21 mouse cellular contexts compared by ENCODE assay signal in the genomic region with DNA sequence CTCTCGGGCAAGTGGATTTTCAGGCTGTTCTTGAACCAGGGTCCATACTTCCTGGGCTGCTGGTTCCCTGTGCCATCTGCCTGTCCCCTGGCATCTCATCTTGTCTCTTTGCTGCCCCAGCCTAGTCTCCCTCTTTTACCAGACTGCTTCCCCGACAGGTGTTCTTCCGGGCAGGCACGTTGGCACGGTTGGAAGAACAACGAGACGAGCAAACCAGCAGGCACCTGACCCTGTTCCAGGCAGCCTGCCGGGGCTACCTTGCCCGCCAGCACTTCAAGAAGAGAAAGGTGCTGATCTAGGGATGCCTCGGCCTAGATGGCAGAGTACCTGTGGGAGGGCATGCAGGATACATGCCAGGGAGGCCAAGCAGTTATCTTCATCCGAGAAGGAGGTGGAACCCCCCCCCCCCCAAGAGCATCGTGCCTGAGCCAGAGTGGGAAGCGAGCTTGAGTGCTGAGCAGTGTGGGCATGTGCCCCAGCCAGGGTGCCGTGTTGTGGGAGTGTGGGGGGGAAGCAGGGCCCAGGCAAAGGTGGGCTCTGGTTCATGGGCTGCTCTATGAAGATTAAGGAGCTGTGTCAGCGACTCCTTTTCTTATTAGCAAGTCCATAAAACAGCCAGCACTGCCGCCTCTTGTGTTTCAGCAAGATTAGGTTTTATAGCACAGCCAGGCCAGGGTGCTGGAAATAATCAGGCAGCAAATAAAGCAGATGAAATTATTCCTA. TPM values are rescaled to one million over a fixed set of nuclear protein-coding genes. Genes with fewer than 3 reads are reported as not detected.
DNase-seq lines count a peak whose midpoint lies in the region; ATAC-seq and TF ChIP-seq lines count a peak whose summit lies in the region.
"Had no signal": no experiment of that assay in that cellular context is flagged by ENCODE, and none has a peak within 500 bp of the region (broad histone marks: within the 10 kb centered on the region; RNA-seq: fewer than 3 reads in every experiment).

No protein-coding gene starts in this region.

- H3K9ac ChIP-seq in forebrain, postnatal 0 days: no peak overlapping the region
- H3K9ac ChIP-seq in limb, embryonic 12.5 days (replicated peaks): 0 out of 2 replicates have a peak overlapping the region, but pooled peaks have one; percentile 24
- 0 out of 2 replicates have a peak overlapping the region, but pooled peaks have one; percentile 7 for H3K9ac ChIP-seq in neural tube, embryonic 14.5 days (replicated peaks; ENCODE audit: low read depth, low read length)
- H3K9ac ChIP-seq: lung, embryonic 15.5 days had no signal

- 93% methylated on average over 16 of the region's 16 CpGs for WGBS in forebrain, embryonic 10.5 days
- WGBS in forebrain, postnatal 0 days: 84% methylated on average over 16 of the region's 16 CpGs
- 60% methylated on average over 16 of the region's 16 CpGs for WGBS in limb, embryonic 12.5 days
- WGBS in limb, embryonic 10.5 days: 74% methylated on average over 16 of the region's 16 CpGs
- 62% methylated on average over 16 of the region's 16 CpGs for WGBS in neural tube, embryonic 14.5 days
- 85% methylated on average over 16 of the region's 16 CpGs for whole genome bisulfite sequencing in lung, adult 2 months

- H3K36me3 ChIP-seq in forebrain, embryonic 10.5 days (replicated peaks): peaks cover 68% of the 10 kb centered on the region
- peaks cover 74% of the 10 kb centered on the region for H3K36me3 ChIP-seq in forebrain, postnatal 0 days (ENCODE audit: insufficient read depth)
- peaks cover 78% of the 10 kb centered on the region for H3K36me3 ChIP-seq in limb, embryonic 12.5 days
- peaks cover 77% of the 10 kb centered on the region for H3K36me3 ChIP-seq in limb, embryonic 10.5 days
- H3K36me3 ChIP-seq in neural tube, embryonic 14.5 days (ENCODE audit: control insufficient read depth, insufficient read depth, low read length): peaks cover 37% of the 10 kb centered on the region

- no peaks in the 10 kb centered on the region for H3K9me3 ChIP-seq in forebrain, embryonic 10.5 days
- H3K9me3 ChIP-seq in forebrain, postnatal 0 days (ENCODE audit: low read length): no peaks in the 10 kb centered on the region
- no peaks in the 10 kb centered on the region for H3K9me3 ChIP-seq in limb, embryonic 12.5 days
- H3K9me3 ChIP-seq in limb, embryonic 10.5 days (replicated peaks): no peaks in the 10 kb centered on the region
- H3K9me3 ChIP-seq in neural tube, embryonic 14.5 days (ENCODE audit: control insufficient read depth, low read length): no peaks in the 10 kb centered on the region
- H3K9me3 ChIP-seq: lung, embryonic 15.5 days had no signal

- 0 out of 2 replicates have a peak overlapping the region, but pooled peaks have one; percentile 18 for H3K27ac ChIP-seq in forebrain, embryonic 10.5 days
- no peak overlapping the region for H3K27ac ChIP-seq in forebrain, postnatal 0 days (ENCODE audit: low read depth, low read length)
- H3K27ac ChIP-seq in limb, embryonic 12.5 days: no peak overlapping the region
- no peak overlapping the region for H3K27ac ChIP-seq in limb, embryonic 10.5 days
- peak overlapping the region; percentile 72 for H3K27ac ChIP-seq in neural tube, embryonic 14.5 days (ENCODE audit: low read depth, low read length)
- H3K27ac ChIP-seq: lung, embryonic 15.5 days; stomach, postnatal 0 days had no signal

- no peak for ATAC-seq in forebrain, postnatal 0 days
- ATAC-seq in limb, embryonic 12.5 days (ENCODE audit: insufficient number of reproducible peaks, insufficient read depth, low FRiP score, low TSS enrichment, low read depth): no peak
- peak; percentile 55 for ATAC-seq in neural tube, embryonic 14.5 days (ENCODE audit: low read depth)
- ATAC-seq: forebrain, embryonic 14.5 days; inflammation-experienced regulatory T-cells, adult 6 months; Patski had no signal

- no peak overlapping the region for H3K4me3 ChIP-seq in forebrain, embryonic 10.5 days
- H3K4me3 ChIP-seq in forebrain, postnatal 0 days (ENCODE audit: low read depth, low read length): no peak overlapping the region
- H3K4me3 ChIP-seq in limb, embryonic 12.5 days (replicated peaks): no peak overlapping the region
- no peak overlapping the region for H3K4me3 ChIP-seq in limb, embryonic 10.5 days
- no peak overlapping the region for H3K4me3 ChIP-seq in neural tube, embryonic 14.5 days (ENCODE audit: low read depth, low read length)
- no peak overlapping the region for H3K4me3 ChIP-seq in lung, adult 2 months (replicated peaks; ENCODE audit: extremely low read depth, low read depth, low read length)
- H3K4me3 ChIP-seq: lung, embryonic 15.5 days had no signal

- TF ChIP-seq CTCF in forebrain, postnatal 0 days (IDR thresholded peaks at IDR 0.05; ENCODE audit: low read depth): no peak
- TF ChIP-seq CTCF in lung, adult 2 months (IDR thresholded peaks at IDR 0.05; ENCODE audit: insufficient read depth, low read length): no peak

- peaks cover 43% of the 10 kb centered on the region for H3K27me3 ChIP-seq in forebrain, embryonic 10.5 days (ENCODE audit: poor library complexity, severe bottlenecking)
- H3K27me3 ChIP-seq in forebrain, postnatal 0 days (ENCODE audit: insufficient read depth, low read length): no peaks in the 10 kb centered on the region
- H3K27me3 ChIP-seq in limb, embryonic 12.5 days: peaks cover 32% of the 10 kb centered on the region
- peaks cover 94% of the 10 kb centered on the region for H3K27me3 ChIP-seq in limb, embryonic 10.5 days (ENCODE audit: low read depth, poor library complexity, severe bottlenecking)
- H3K27me3 ChIP-seq in neural tube, embryonic 14.5 days (ENCODE audit: control insufficient read depth, insufficient read depth, low read length): no peaks in the 10 kb centered on the region
- H3K27me3 ChIP-seq: lung, embryonic 15.5 days; Patski had no signal

- intact Hi-C loops in left cerebral cortex, postnatal 14 days (cut with DNase I): no loop called here

- no peak for TF ChIP-seq POLR2A in lung, adult 2 months (IDR thresholded peaks at IDR 0.05; ENCODE audit: borderline replicate concordance, extremely low read depth, low read depth, low read length)

- H3K4me1 ChIP-seq in forebrain, embryonic 10.5 days: peaks cover 36% of the 10 kb centered on the region
- H3K4me1 ChIP-seq in forebrain, postnatal 0 days (ENCODE audit: insufficient read depth): no peaks in the 10 kb centered on the region
- peaks cover 53% of the 10 kb centered on the region for H3K4me1 ChIP-seq in limb, embryonic 12.5 days (replicated peaks)
- H3K4me1 ChIP-seq in limb, embryonic 10.5 days: peaks cover 51% of the 10 kb centered on the region
- H3K4me1 ChIP-seq in neural tube, embryonic 14.5 days (ENCODE audit: control insufficient read depth, insufficient read depth, low read length): peaks cover 14% of the 10 kb centered on the region
- H3K4me1 ChIP-seq in lung, adult 2 months (ENCODE audit: control insufficient read depth, insufficient read depth, low read length): no peaks in the 10 kb centered on the region
- H3K4me1 ChIP-seq: lung, embryonic 15.5 days had no signal

- no peak for DNase-seq in forebrain, embryonic 10.5 days (ENCODE audit: extremely low spot score, low spot score)
- DNase-seq in forebrain, postnatal 0 days: no peak
- no peak for DNase-seq in limb, embryonic 10.5 days (ENCODE audit: low spot score)
- peak; percentile 95 for DNase-seq in cerebellum, adult 9-11 months
- no peak for DNase-seq in lung, adult 2 months
- no peak for DNase-seq in left cerebral cortex, postnatal 14 days (ENCODE audit: low spot score in 2 of 2)
- DNase-seq: thymus, postnatal 36 days had no signal

- no peak overlapping the region for H3K4me2 ChIP-seq in forebrain, postnatal 0 days (ENCODE audit: low read depth)
- no peak overlapping the region for H3K4me2 ChIP-seq in limb, embryonic 12.5 days
- no peak overlapping the region for H3K4me2 ChIP-seq in neural tube, embryonic 14.5 days (ENCODE audit: low read depth, low read length)
- H3K4me2 ChIP-seq: liver, embryonic 11.5 days; lung, embryonic 15.5 days had no signal

RNA-seq across cellular contexts. Expression of a gene that starts 53.1 kb away (rescaled TPM):
- 0.92 and 1.2 TPM in 2 replicates for polyA plus RNA-seq in forebrain, embryonic 10.5 days (2016; fragmentation: Nextera tagmentation; extraction: Ambion mirVana)
- total RNA-seq in forebrain, postnatal 0 days (2014; rRNA removed): not detected in 2 replicates
- polyA plus RNA-seq in forebrain, postnatal 0 days (2015; fragmentation: Nextera tagmentation; extraction: Ambion mirVana): 0.29 TPM in 1 of 2 replicates, not detected in the other
- 1.9 and 2.6 TPM in 2 replicates for polyA plus RNA-seq in limb, embryonic 12.5 days (2016; fragmentation: Nextera tagmentation; extraction: Ambion mirVana)
- 1.1 and 1.4 TPM in 2 replicates for polyA plus RNA-seq in limb, embryonic 10.5 days (2016; fragmentation: Nextera tagmentation; extraction: Ambion mirVana)
- polyA plus RNA-seq in neural tube, embryonic 14.5 days (2014; fragmentation: Nextera tagmentation; extraction: Ambion mirVana): 2.1 and 2.4 TPM in 2 replicates
- polyA plus RNA-seq in lung, adult 2 months (2012; rRNA removed): not detected in 2 replicates
- total RNA-seq in left cerebral cortex, postnatal 14 days (2021): not detected
- total RNA-seq: gastrocnemius, adult 8-10 months; heart, adult 8-10 months; megakaryocyte progenitor cell, adult 5-6 weeks; neutrophil, adult 5-6 weeks had no signal
- polyA plus RNA-seq: cortical plate, adult 2 months; spleen, adult 2 months had no signal

RNA-seq across cellular contexts. Expression of a gene that starts 53.2 kb away (rescaled TPM):
- polyA plus RNA-seq in forebrain, embryonic 10.5 days (2016; fragmentation: Nextera tagmentation; extraction: Ambion mirVana): 10.0 and 10.1 TPM in 2 replicates
- 3.8 and 6.8 TPM in 2 replicates for total RNA-seq in forebrain, postnatal 0 days (2014; rRNA removed)
- polyA plus RNA-seq in forebrain, postnatal 0 days (2015; fragmentation: Nextera tagmentation; extraction: Ambion mirVana): 3.7 and 4.2 TPM in 2 replicates
- 0.41 and 0.66 TPM in 2 replicates for polyA plus RNA-seq in limb, embryonic 12.5 days (2016; fragmentation: Nextera tagmentation; extraction: Ambion mirVana)
- 0.34 and 0.48 TPM in 2 replicates for polyA plus RNA-seq in limb, embryonic 10.5 days (2016; fragmentation: Nextera tagmentation; extraction: Ambion mirVana)
- 4.6 and 6.7 TPM in 2 replicates for polyA plus RNA-seq in neural tube, embryonic 14.5 days (2014; fragmentation: Nextera tagmentation; extraction: Ambion mirVana)
- polyA plus RNA-seq in lung, adult 2 months (2012; rRNA removed): 0.60 and 1.3 TPM in 2 replicates
- under 1 TPM; 0.18 to 0.70 TPM for total RNA-seq in left cerebral cortex, postnatal 14 days (2021)
- total RNA-seq: gastrocnemius, adult 8-10 months; neutrophil, adult 5-6 weeks had no signal

Comparison
In these comparisons a context has a peak if more than half of its experiments do, and no peak if none do; other contexts are left out.
1. H3K27ac ChIP-seq: peak in forebrain, embryonic 10.5 days (single experiment) and neural tube, embryonic 14.5 days (single experiment); none in forebrain, postnatal 0 days (single experiment), limb, embryonic 12.5 days (single experiment) and limb, embryonic 10.5 days (single experiment).